Mouse (Mus musculus) liver, embryonic 13.5 days (tissue): ENCODE measurements around the gene Gcm1. TPM values are rescaled to one million over a fixed set of nuclear protein-coding genes. Genes with fewer than 3 reads are reported as not detected.

ENCODE experiments used
- ATAC-seq: fragments of 200-750 bp; cut with Nextera tagmentation; 2 replicates; pipeline ENCODE4 v1.8.0; 2017; ENCODE audit warnings: low read depth, mild to moderate bottlenecking, moderate number of reproducible peaks, moderate library complexity
- DNase-seq: peaks from one replicate; pipeline ENCODE4 v3.0.0; 2022
- H3K27ac ChIP-seq: fragments of 300-500 bp; sonication (generic); 2 replicates; pipeline ENCODE4 v1.5.1; 2015; ENCODE audit warnings: moderate library complexity, mild to moderate bottlenecking, inconsistent platforms
- H3K27me3 ChIP-seq: fragments of 300-500 bp; sonication (generic); 2 replicates; pipeline ENCODE4 v1.6.1; 2015; ENCODE audit warnings: mild to moderate bottlenecking, inconsistent platforms
- H3K36me3 ChIP-seq: fragments of 300-500 bp; sonication (generic); 2 replicates; pipeline ENCODE4 v1.6.1; 2015; ENCODE audit warnings: mild to moderate bottlenecking, inconsistent platforms
- H3K4me1 ChIP-seq: fragments of 300-500 bp; sonication (generic); replicated peaks from 2 replicates; pipeline ENCODE4 v1.6.1; 2015; ENCODE audit warnings: inconsistent platforms
- H3K4me2 ChIP-seq: fragments of 300-500 bp; sonication (generic); 2 replicates; pipeline ENCODE4 v1.6.1; 2015; ENCODE audit warnings: inconsistent platforms, mild to moderate bottlenecking, moderate library complexity
- H3K4me3 ChIP-seq: fragments of 300-500 bp; sonication (generic); replicated peaks from 2 replicates; pipeline ENCODE4 v1.5.1; 2015; ENCODE audit warnings: mild to moderate bottlenecking, inconsistent platforms
- H3K9ac ChIP-seq: fragments of 300-500 bp; sonication (generic); 2 replicates; pipeline ENCODE4 v1.6.1; 2015; ENCODE audit warnings: mild to moderate bottlenecking, inconsistent platforms
- H3K9me3 ChIP-seq: fragments of 300-500 bp; sonication (generic); replicated peaks from 2 replicates; pipeline ENCODE4 v1.6.1; 2016; ENCODE audit warnings: inconsistent platforms
- WGBS: fragments of 180-500 bp; shearing (Covaris S2); methylation state at CpG from one replicate; pipeline ENCODE4 v1.1.7; 2015; ENCODE audit not compliant: insufficient replicate concordance; 5-methylcytosine and 5-hydroxymethylcytosine counted together
- polyA plus RNA-seq: library from polyadenylated mRNA; unstranded; fragments of >200 nt; fragmentation: Nextera tagmentation; extraction: Ambion mirVana; gene quantifications from 2 replicates; pipeline ENCODE4 v1.2.1, GENCODE M21; 2015

The Gcm1 gene
- polyA plus RNA-seq, 1 experiment from 2014 or later: not detected

DNA sequence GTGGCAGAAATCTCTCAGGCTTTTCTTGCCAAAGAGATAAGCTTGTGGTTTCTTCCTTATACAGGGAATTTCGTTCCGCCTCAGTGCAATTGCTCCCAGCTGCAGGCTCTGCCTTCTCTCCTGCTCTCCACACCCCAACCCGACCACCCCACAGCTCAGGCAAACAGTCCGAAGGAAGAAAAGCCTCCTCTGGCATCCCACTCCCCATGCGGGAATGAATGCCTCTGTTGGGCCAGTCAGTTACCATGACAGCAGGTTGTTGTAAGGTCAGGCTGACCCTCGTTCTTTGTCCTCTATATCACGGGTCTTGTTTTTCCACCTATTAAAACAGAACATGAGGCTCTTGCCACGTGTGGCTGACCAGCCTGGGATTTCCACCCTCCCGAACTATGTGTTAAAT lies 30.5 kb upstream of the Gcm1 start:
- Histone ChIP-seq H3K9ac (no peak overlapping the region), H3K4me3 (no peak overlapping the region), H3K4me1 (peaks cover 6% of the 10 kb centered on the region), H3K4me2 (no peak overlapping the region), H3K36me3 (no peaks in the 10 kb centered on the region), H3K27ac (no peak overlapping the region), H3K27me3 (peaks cover 5% of the 10 kb centered on the region; the same call in 1 of the 2 replicates), H3K9me3 (no peaks in the 10 kb centered on the region)
- no peak for DNase-seq
- ATAC-seq: no peak
- WGBS: 41% methylated on average over 9 of the region's 9 CpGs

DNA sequence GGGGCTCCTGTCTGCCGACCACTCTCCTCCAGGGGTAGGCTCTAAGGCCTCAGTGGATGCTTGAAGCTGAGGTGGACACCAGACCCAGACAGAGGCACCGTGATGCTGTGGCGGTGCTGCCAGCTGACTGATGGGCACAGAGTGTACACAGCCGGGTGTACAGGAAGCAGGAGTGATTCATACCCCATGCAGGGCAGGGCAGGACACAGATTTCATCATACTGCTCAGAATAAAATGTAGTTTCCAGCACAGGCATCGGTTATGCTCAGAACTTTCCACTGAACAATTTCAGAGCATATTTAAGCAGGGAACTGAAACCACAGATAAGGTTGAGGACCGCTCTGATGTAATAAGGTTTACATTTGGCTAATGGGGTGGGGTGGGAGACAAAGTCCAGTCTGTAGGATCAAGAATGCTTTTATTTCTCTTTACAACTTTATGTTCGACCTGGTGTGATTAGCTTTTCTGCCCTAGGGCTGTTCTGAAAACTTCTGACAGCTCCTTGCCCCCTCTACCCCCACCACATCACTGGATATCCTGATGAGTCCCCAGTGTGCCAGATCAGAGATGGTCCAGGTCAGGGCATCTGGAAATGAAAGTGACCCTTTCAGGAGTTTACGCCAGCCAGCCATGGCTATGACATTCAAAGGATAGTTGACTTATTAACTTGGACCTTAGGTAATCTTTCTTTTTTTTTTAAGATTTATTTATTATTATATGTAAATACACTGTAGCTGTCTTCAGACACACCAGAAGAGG lies 29.4 kb upstream of the Gcm1 start:
- no peak overlapping the region for H3K27ac ChIP-seq
- no peak overlapping the region for H3K9ac ChIP-seq
- 48% methylated on average over 8 of the region's 8 CpGs for WGBS
- DNase-seq (no peak), ATAC-seq (peak; percentile 40; the same call in 1 of the 2 replicates)
- no peak overlapping the region for H3K4me2 ChIP-seq
- H3K4me1 ChIP-seq: peaks cover 6% of the 10 kb centered on the region
- H3K36me3 ChIP-seq: no peaks in the 10 kb centered on the region
- no peaks in the 10 kb centered on the region for H3K27me3 ChIP-seq
- no peaks in the 10 kb centered on the region for H3K9me3 ChIP-seq
- H3K4me3 ChIP-seq: no peak overlapping the region

- no peaks in the 10 kb centered on the region for H3K9me3 ChIP-seq
- no peak for ATAC-seq
- H3K9ac ChIP-seq: no peak overlapping the region
- WGBS: 11% methylated on average over 3 of the region's 3 CpGs
- no peak overlapping the region for H3K4me2 ChIP-seq
- no peak for DNase-seq
- H3K36me3 ChIP-seq: no peaks in the 10 kb centered on the region
- H3K27ac ChIP-seq: no peak overlapping the region
- H3K27me3 ChIP-seq: no peaks in the 10 kb centered on the region
- no peak overlapping the region for H3K4me3 ChIP-seq
- peaks cover 6% of the 10 kb centered on the region for H3K4me1 ChIP-seq
Observed at GRCm38 (mm10) chr9:78024823-78025222, 26.9 kb upstream of the Gcm1 start.

DNA sequence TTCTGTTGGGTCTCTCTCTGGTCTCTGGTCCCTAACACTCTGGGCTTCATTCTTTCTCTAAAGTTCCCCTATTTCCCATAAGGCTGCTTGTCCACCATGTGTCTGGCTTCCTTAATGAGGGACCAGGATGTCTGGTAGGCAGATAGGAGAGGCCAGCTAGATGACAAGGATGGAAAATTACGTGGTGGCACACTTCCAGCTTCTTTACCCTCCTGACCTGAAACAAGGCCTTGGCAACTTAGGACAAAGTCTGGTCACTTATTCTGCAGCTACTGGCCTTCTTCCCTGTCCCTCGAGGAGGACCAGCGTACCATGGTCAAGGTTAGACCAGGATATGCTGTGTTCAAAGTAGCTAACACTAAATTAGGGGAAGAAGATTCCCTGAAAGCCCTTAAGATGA lies 24.6 kb upstream of the Gcm1 start:
- Histone ChIP-seq H3K4me3 (no peak overlapping the region), H3K27ac (no peak overlapping the region), H3K4me2 (no peak overlapping the region), H3K27me3 (no peaks in the 10 kb centered on the region), H3K36me3 (no peaks in the 10 kb centered on the region), H3K4me1 (peaks cover 2% of the 10 kb centered on the region), H3K9me3 (no peaks in the 10 kb centered on the region), H3K9ac (no peak overlapping the region)
- 55% methylated on average over 3 of the region's 3 CpGs for WGBS
- DNase-seq: no peak
- ATAC-seq: no peak

DNA sequence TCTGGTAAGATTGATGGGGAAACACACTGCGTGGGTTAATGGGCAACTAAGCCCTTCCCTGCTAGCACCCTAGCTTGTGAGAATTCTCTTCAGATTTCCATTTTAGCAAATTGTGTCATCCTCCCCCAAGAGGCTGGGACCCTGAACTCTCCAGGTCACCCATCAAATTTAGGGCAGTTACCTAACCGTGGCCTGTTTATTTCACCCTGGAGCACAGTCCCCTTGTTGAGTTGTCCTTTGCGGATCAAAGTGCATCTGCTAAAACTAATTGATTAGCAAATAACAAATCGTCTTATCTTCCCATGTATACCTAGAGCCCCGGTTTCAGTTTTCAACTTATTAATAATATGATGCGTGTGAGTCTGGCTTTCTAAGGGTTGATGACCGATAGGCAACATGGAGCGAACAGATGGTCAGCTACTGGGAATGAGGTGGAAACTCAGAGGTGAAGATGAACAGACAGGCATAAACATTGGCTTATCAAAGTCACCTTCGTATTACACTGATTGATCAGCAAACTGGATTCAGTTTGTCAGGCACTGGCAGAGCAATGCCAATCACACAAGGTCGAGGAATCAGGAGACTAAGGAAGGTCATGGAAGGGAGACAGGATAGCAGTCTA lies 20.8 kb upstream of the Gcm1 start:
- H3K4me1 ChIP-seq: no peaks in the 10 kb centered on the region
- no peak overlapping the region for H3K9ac ChIP-seq
- H3K36me3 ChIP-seq: no peaks in the 10 kb centered on the region
- no peak for ATAC-seq
- no peak for DNase-seq
- 64% methylated on average over 10 of the region's 10 CpGs for WGBS
- 0 out of 2 replicates have a peak, but pooled peaks cover 3% of the 10 kb centered on the region for H3K27me3 ChIP-seq
- H3K27ac ChIP-seq: no peak overlapping the region
- H3K4me3 ChIP-seq: no peak overlapping the region
- no peak overlapping the region for H3K4me2 ChIP-seq
- H3K9me3 ChIP-seq: no peaks in the 10 kb centered on the region

GRCm38 (mm10) chr9:78032930-78033329 lies 18.8 kb upstream of the Gcm1 start:
- Histone ChIP-seq H3K27me3 (0 out of 2 replicates have a peak, but pooled peaks cover 3% of the 10 kb centered on the region), H3K4me3 (no peak overlapping the region), H3K36me3 (no peaks in the 10 kb centered on the region), H3K4me1 (no peaks in the 10 kb centered on the region), H3K9ac (no peak overlapping the region), H3K9me3 (no peaks in the 10 kb centered on the region), H3K4me2 (no peak overlapping the region), H3K27ac (no peak overlapping the region)
- WGBS: 77% methylated on average over 4 of the region's 4 CpGs
- ATAC-seq: no peak
- no peak for DNase-seq

- WGBS: 62% methylated on average over 5 of the region's 5 CpGs
Observed at GRCm38 (mm10) chr9:78035296-78035695, 16.4 kb upstream of the Gcm1 start.

GRCm38 (mm10) chr9:78035831-78036230 lies 15.9 kb upstream of the Gcm1 start:
- Histone ChIP-seq H3K4me3 (no peak overlapping the region), H3K27ac (no peak overlapping the region), H3K4me2 (no peak overlapping the region), H3K27me3 (peaks cover 3% of the 10 kb centered on the region; the same call in 1 of the 2 replicates), H3K4me1 (no peaks in the 10 kb centered on the region), H3K9ac (no peak overlapping the region), H3K36me3 (no peaks in the 10 kb centered on the region), H3K9me3 (no peaks in the 10 kb centered on the region)
- no peak for ATAC-seq
- 73% methylated on average over 8 of the region's 8 CpGs for WGBS
- no peak for DNase-seq

More at GRCm38 (mm10) chr9:78035296-78035695, 16.4 kb upstream of the Gcm1 start:
- no peak overlapping the region for H3K27ac ChIP-seq
- no peak overlapping the region for H3K4me2 ChIP-seq
- 0 out of 2 replicates have a peak, but pooled peaks cover 3% of the 10 kb centered on the region for H3K27me3 ChIP-seq
- H3K36me3 ChIP-seq: no peaks in the 10 kb centered on the region
- no peak overlapping the region for H3K9ac ChIP-seq
- H3K4me3 ChIP-seq: no peak overlapping the region
- no peaks in the 10 kb centered on the region for H3K9me3 ChIP-seq
- no peaks in the 10 kb centered on the region for H3K4me1 ChIP-seq
- DNase-seq (no peak), ATAC-seq (no peak)

- 27% methylated on average over 18 of the region's 18 CpGs for WGBS
- Histone ChIP-seq H3K9me3 (no peaks in the 10 kb centered on the region), H3K27me3 (peaks cover 3% of the 10 kb centered on the region; the same call in 1 of the 2 replicates), H3K36me3 (no peaks in the 10 kb centered on the region), H3K4me1 (no peaks in the 10 kb centered on the region), H3K27ac (no peak overlapping the region), H3K9ac (no peak overlapping the region), H3K4me2 (no peak overlapping the region), H3K4me3 (no peak overlapping the region)
- DNase-seq (peak; percentile 65), ATAC-seq (0 out of 2 replicates have a peak, but pooled peaks have one; percentile 31)
Observed at GRCm38 (mm10) chr9:78038755-78039489, 12.8 kb upstream of the Gcm1 start.

GRCm38 (mm10) chr9:78045171-78045570 lies 6.6 kb upstream of the Gcm1 start:
- no peaks in the 10 kb centered on the region; the same call in 1 of the 2 replicates for H3K27me3 ChIP-seq
- no peaks in the 10 kb centered on the region for H3K9me3 ChIP-seq
- H3K4me1 ChIP-seq: 0 out of 2 replicates have a peak, but pooled peaks cover 4% of the 10 kb centered on the region
- no peaks in the 10 kb centered on the region for H3K36me3 ChIP-seq
- no peak overlapping the region for H3K4me2 ChIP-seq
- H3K27ac ChIP-seq: no peak overlapping the region
- H3K4me3 ChIP-seq: no peak overlapping the region
- 72% methylated on average over 6 of the region's 6 CpGs for WGBS
- DNase-seq (no peak), ATAC-seq (no peak)
- no peak overlapping the region for H3K9ac ChIP-seq

DNA sequence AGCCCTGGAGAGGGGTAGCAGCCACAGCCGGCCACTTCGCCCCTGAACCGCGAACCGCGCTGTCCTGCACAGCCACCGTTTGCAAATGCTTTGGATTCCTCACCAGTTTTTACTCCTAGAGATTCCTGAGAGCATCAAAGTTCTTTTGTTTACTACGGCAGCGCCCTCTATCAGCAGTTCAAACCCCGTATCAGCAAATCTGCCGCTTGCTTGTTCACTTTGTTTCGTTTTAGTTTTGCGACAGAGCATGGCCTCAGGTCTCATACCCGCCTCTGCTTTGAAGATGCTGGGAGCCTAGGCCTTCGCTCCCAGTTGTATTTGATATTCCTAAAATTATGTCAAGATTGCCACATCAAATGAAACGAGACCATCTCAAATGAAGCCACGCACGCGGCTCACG lies 5.0 kb upstream of the Gcm1 start:
- no peaks in the 10 kb centered on the region for H3K27me3 ChIP-seq
- ATAC-seq (no peak), DNase-seq (no peak)
- H3K4me1 ChIP-seq: 0 out of 2 replicates have a peak, but pooled peaks cover 4% of the 10 kb centered on the region
- peak overlapping the region; percentile 38 for H3K4me3 ChIP-seq
- 0 out of 2 replicates have a peak overlapping the region, but pooled peaks have one; percentile 1 for H3K9ac ChIP-seq
- WGBS: 25% methylated on average over 20 of the region's 20 CpGs
- peak overlapping the region; percentile 54 for H3K4me2 ChIP-seq
- H3K9me3 ChIP-seq: no peaks in the 10 kb centered on the region
- H3K27ac ChIP-seq: no peak overlapping the region
- H3K36me3 ChIP-seq: no peaks in the 10 kb centered on the region
